Mouse (Mus musculus) lung, postnatal 0 days (tissue): ENCODE data around the gene Sat1.

Experiments
- CTCF ChIP-seq: IDR thresholded peaks from 2 replicates; pipeline ENCODE4 v1.5.1; 2016; ENCODE audit warnings: antibody characterized with exemption, mild to moderate bottlenecking
- EP300 ChIP-seq: IDR thresholded peaks from 2 replicates; pipeline ENCODE4 v1.6.1; 2016; ENCODE audit warnings: antibody characterized with exemption, mild to moderate bottlenecking, control low read depth

DNA sequence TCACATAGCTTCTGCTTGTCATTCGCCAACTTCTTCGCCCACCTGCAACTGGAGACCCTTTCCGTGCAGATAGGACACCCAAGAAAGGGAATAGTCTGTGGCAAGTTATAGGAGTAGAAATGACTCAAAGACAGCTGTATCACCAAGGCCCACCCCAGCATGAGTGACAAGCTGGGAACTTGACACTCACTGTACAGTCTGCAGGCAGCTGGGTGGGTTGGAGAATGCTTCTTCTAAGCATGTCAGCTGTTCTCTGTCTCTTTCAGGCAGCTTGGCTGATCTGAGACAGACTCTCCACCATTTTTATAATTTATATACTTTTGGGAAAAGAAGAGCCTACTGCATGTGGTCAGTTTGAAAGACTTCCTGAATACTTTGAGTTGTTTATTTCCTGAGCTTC is 48.6 kb downstream of the Sat1 start:
- no peak for TF ChIP-seq CTCF
- no peak for TF ChIP-seq EP300
